Mouse (Mus musculus): ENCODE data around the gene Gadd45g. TPM values are rescaled to one million over a fixed set of nuclear protein-coding genes. Genes with fewer than 3 reads are reported as not detected.
"Not testable (repeated sequence)": the region's sequence is repeated elsewhere in the genome, so short reads cannot be mapped to it uniquely, and the experiment has no call there.

Gene Gadd45g
- polyA plus RNA-seq, 1 experiment from 2014 or later: 169 TPM

DNA sequence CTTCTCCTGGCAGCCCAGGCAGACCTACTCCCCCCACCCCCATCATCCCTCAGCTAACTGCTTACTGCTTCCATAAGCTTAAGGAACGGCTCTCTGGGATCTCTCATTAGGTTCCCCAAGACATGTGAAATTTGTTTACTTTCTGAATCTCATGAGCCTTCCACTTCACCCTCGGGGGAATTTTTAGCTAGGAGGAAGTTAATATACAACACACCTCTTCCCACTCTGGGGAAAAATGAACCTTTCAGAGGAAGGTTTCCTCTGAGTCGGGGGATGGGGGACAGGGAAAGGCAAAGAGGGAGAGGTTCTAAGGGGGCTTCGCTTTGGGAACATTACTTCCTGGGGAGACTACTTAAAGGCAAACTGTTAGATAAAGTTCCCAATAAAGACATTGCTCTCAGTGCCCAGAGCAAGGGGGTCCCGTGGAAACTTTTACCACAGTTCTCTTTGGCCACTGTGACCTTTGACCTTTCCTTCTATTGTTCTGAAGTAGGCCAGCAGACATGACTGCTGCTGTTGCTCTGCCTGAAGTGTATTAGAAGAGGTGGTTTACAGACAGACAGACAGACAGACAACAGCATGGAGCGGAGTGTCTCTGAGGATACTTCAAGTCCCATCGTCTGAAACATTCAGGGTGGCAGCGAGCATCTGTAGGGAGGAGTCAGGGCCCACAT, 22.5 kb upstream of the Gadd45g start:
- WGBS: 49% methylated on average over 8 of the region's 8 CpGs
- Histone ChIP-seq H3K9ac (ENCODE audit: low read length) (no peak overlapping the region), H3K4me2 (ENCODE audit: low read depth, low read length, severe bottlenecking) (no peak overlapping the region), H3K9me3 (ENCODE audit: control insufficient read depth, low read length) (no peaks in the 10 kb centered on the region), H3K36me3 (ENCODE audit: control insufficient read depth, insufficient read depth, low read length) (no peaks in the 10 kb centered on the region), H3K27me3 (ENCODE audit: control insufficient read depth, insufficient read depth, low read length) (no peaks in the 10 kb centered on the region), H3K4me1 (replicated peaks; ENCODE audit: control insufficient read depth, insufficient read depth, low read length) (no peaks in the 10 kb centered on the region), H3K4me3 (ENCODE audit: low read depth, low read length) (no peak overlapping the region), H3K27ac (ENCODE audit: low read depth, low read length) (no peak overlapping the region)
- DNase-seq (ENCODE audit: low spot score): no peak
- ATAC-seq (replicated peaks; ENCODE audit: low FRiP score): no peak

- Histone ChIP-seq H3K27me3 (ENCODE audit: control insufficient read depth, insufficient read depth, low read length) (no peaks in the 10 kb centered on the region; the same call in 1 of the 2 replicates), H3K9me3 (ENCODE audit: control insufficient read depth, low read length) (no peaks in the 10 kb centered on the region), H3K9ac (ENCODE audit: low read length) (no peak overlapping the region), H3K27ac (ENCODE audit: low read depth, low read length) (no peak overlapping the region), H3K4me1 (replicated peaks; ENCODE audit: control insufficient read depth, insufficient read depth, low read length) (0 out of 2 replicates have a peak, but pooled peaks cover 2% of the 10 kb centered on the region), H3K4me2 (ENCODE audit: low read depth, low read length, severe bottlenecking) (no peak overlapping the region), H3K36me3 (ENCODE audit: control insufficient read depth, insufficient read depth, low read length) (no peaks in the 10 kb centered on the region), H3K4me3 (ENCODE audit: low read depth, low read length) (no peak overlapping the region)
- WGBS: 26% methylated on average over 10 of the region's 10 CpGs
- no peak for ATAC-seq (replicated peaks; ENCODE audit: low FRiP score)
- DNase-seq (ENCODE audit: low spot score): no peak
Observed at GRCm38 (mm10) chr13:51830744-51831450, 15.6 kb upstream of the Gadd45g start.

GRCm38 (mm10) chr13:51832491-51832890, 14.0 kb upstream of the Gadd45g start:
- ATAC-seq (replicated peaks; ENCODE audit: low FRiP score) (no peak), DNase-seq (ENCODE audit: low spot score) (no peak)
- H3K27me3 ChIP-seq (ENCODE audit: control insufficient read depth, insufficient read depth, low read length): no peaks in the 10 kb centered on the region; the same call in 1 of the 2 replicates
- H3K4me1 ChIP-seq (replicated peaks; ENCODE audit: control insufficient read depth, insufficient read depth, low read length): 0 out of 2 replicates have a peak, but pooled peaks cover 2% of the 10 kb centered on the region
- no peaks in the 10 kb centered on the region for H3K36me3 ChIP-seq (ENCODE audit: control insufficient read depth, insufficient read depth, low read length)
- no peaks in the 10 kb centered on the region for H3K9me3 ChIP-seq (ENCODE audit: control insufficient read depth, low read length)
- WGBS: 83% methylated on average over 6 of the region's 6 CpGs
- no peak overlapping the region for H3K9ac ChIP-seq (ENCODE audit: low read length)
- no peak overlapping the region for H3K4me2 ChIP-seq (ENCODE audit: low read depth, low read length, severe bottlenecking)
- no peak overlapping the region for H3K27ac ChIP-seq (ENCODE audit: low read depth, low read length)
- no peak overlapping the region for H3K4me3 ChIP-seq (ENCODE audit: low read depth, low read length)

DNA sequence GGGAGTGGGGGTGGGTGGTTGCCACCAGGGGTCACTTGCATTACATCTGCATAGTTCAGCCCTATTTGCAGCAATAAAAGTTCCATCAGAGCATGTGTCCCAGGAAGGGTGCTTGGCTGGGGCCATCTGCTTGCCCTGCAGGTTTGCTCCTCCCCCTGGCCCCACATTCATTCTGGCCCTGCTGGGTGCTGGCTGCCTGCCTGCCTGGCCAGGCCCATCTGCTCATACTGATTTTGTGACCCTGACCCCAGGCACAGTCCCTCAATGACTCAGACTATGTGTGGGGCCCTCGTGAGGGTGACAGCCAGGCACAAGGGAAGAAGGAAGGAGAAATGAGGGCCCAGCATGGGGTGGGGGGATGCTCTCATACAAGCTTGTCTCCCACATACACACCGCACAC, 12.9 kb upstream of the Gadd45g start:
- WGBS: 68% methylated on average over 2 of the region's 2 CpGs
- no peak for DNase-seq (ENCODE audit: low spot score)
- no peak; the same call in 1 of the 2 replicates for ATAC-seq (replicated peaks; ENCODE audit: low FRiP score)

DNA sequence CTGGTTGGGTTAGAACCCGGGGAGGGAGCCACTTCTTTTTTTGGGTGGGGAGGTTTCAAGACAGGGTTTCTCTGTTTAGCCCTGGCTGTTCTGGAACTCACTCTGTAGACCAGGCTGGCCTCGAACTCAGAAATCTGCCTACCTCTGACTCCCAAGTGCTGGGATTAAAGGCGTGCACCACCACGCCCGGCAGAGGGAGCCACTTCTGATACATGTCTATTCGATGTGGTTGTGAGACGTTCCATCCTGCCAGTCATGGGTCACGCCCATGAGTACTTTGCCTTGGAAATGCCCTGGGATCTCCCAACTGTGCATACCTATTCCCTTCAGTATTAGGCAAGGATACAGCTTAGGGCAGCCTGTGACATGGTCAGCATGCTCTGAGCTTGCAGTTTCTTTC, 12.5 kb upstream of the Gadd45g start:
- not testable (repeated sequence) for DNase-seq (ENCODE audit: low spot score); H3K9ac ChIP-seq (ENCODE audit: low read length); H3K4me1 ChIP-seq (replicated peaks; ENCODE audit: control insufficient read depth, insufficient read depth, low read length); H3K36me3 ChIP-seq (ENCODE audit: control insufficient read depth, insufficient read depth, low read length); H3K27me3 ChIP-seq (ENCODE audit: control insufficient read depth, insufficient read depth, low read length); H3K4me2 ChIP-seq (ENCODE audit: low read depth, low read length, severe bottlenecking); H3K9me3 ChIP-seq (ENCODE audit: control insufficient read depth, low read length); ATAC-seq (replicated peaks; ENCODE audit: low FRiP score); H3K27ac ChIP-seq (ENCODE audit: low read depth, low read length); H3K4me3 ChIP-seq (ENCODE audit: low read depth, low read length)
- WGBS: 79% methylated on average over 8 of the region's 8 CpGs

More for the DNA sequence above, 12.9 kb upstream of the Gadd45g start:
- Histone ChIP-seq H3K9me3 (ENCODE audit: control insufficient read depth, low read length) (no peaks in the 10 kb centered on the region), H3K36me3 (ENCODE audit: control insufficient read depth, insufficient read depth, low read length) (no peaks in the 10 kb centered on the region), H3K27me3 (ENCODE audit: control insufficient read depth, insufficient read depth, low read length) (no peaks in the 10 kb centered on the region; the same call in 1 of the 2 replicates), H3K27ac (ENCODE audit: low read depth, low read length) (no peak overlapping the region), H3K4me2 (ENCODE audit: low read depth, low read length, severe bottlenecking) (no peak overlapping the region), H3K4me3 (ENCODE audit: low read depth, low read length) (no peak overlapping the region), H3K4me1 (replicated peaks; ENCODE audit: control insufficient read depth, insufficient read depth, low read length) (0 out of 2 replicates have a peak, but pooled peaks cover 2% of the 10 kb centered on the region), H3K9ac (ENCODE audit: low read length) (no peak overlapping the region)

DNA sequence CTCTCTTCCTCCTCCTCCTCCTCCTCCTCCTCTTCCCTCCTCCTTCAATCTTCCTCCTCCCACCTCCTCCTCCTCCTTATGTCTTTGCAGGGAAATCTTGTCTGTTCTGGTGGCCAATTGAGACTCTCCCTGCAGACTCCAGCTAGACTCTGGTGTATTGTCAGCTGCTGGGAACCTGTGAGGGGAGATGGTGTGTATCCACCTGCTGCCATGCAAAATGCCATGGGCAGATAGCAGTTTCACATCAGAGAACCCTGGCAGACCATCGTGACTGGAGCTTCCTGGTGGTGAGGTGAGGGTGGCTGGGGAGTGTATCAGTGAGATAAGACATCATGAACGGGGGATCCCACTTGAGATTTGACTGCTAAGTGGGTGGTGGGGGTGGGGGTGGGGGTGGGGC, 12.0 kb upstream of the Gadd45g start:
- Histone ChIP-seq H3K4me2 (ENCODE audit: low read depth, low read length, severe bottlenecking) (no peak overlapping the region), H3K4me3 (ENCODE audit: low read depth, low read length) (no peak overlapping the region), H3K4me1 (replicated peaks; ENCODE audit: control insufficient read depth, insufficient read depth, low read length) (0 out of 2 replicates have a peak, but pooled peaks cover 2% of the 10 kb centered on the region), H3K9me3 (ENCODE audit: control insufficient read depth, low read length) (no peaks in the 10 kb centered on the region), H3K36me3 (ENCODE audit: control insufficient read depth, insufficient read depth, low read length) (no peaks in the 10 kb centered on the region), H3K9ac (ENCODE audit: low read length) (no peak overlapping the region), H3K27ac (ENCODE audit: low read depth, low read length) (no peak overlapping the region), H3K27me3 (ENCODE audit: control insufficient read depth, insufficient read depth, low read length) (peaks cover 3% of the 10 kb centered on the region; the same call in 1 of the 2 replicates)
- 70% methylated on average over 2 of the region's 2 CpGs for WGBS
- ATAC-seq (replicated peaks; ENCODE audit: low FRiP score) (no peak), DNase-seq (ENCODE audit: low spot score) (no peak)

- not testable (repeated sequence) for H3K9ac ChIP-seq (ENCODE audit: low read length); DNase-seq (ENCODE audit: low spot score); H3K9me3 ChIP-seq (ENCODE audit: control insufficient read depth, low read length); H3K27me3 ChIP-seq (ENCODE audit: control insufficient read depth, insufficient read depth, low read length); H3K4me1 ChIP-seq (replicated peaks; ENCODE audit: control insufficient read depth, insufficient read depth, low read length); H3K27ac ChIP-seq (ENCODE audit: low read depth, low read length); ATAC-seq (replicated peaks; ENCODE audit: low FRiP score); H3K4me2 ChIP-seq (ENCODE audit: low read depth, low read length, severe bottlenecking); H3K4me3 ChIP-seq (ENCODE audit: low read depth, low read length); H3K36me3 ChIP-seq (ENCODE audit: control insufficient read depth, insufficient read depth, low read length)
- WGBS: 80% methylated on average over 4 of the region's 4 CpGs
Observed at GRCm38 (mm10) chr13:51835208-51835607, 11.3 kb upstream of the Gadd45g start.

- H3K9ac ChIP-seq (ENCODE audit: low read length): no peak overlapping the region
- peaks cover 13% of the 10 kb centered on the region; the same call in 1 of the 2 replicates for H3K4me1 ChIP-seq (replicated peaks; ENCODE audit: control insufficient read depth, insufficient read depth, low read length)
- DNase-seq (ENCODE audit: low spot score): no peak
- WGBS: 53% methylated on average over 5 of the region's 5 CpGs
- H3K27me3 ChIP-seq (ENCODE audit: control insufficient read depth, insufficient read depth, low read length): peaks cover 29% of the 10 kb centered on the region
- H3K9me3 ChIP-seq (ENCODE audit: control insufficient read depth, low read length): no peaks in the 10 kb centered on the region
- H3K36me3 ChIP-seq (ENCODE audit: control insufficient read depth, insufficient read depth, low read length): no peaks in the 10 kb centered on the region
- H3K4me2 ChIP-seq (ENCODE audit: low read depth, low read length, severe bottlenecking): no peak overlapping the region
- ATAC-seq (replicated peaks; ENCODE audit: low FRiP score): no peak
- H3K27ac ChIP-seq (ENCODE audit: low read depth, low read length): no peak overlapping the region
- H3K4me3 ChIP-seq (ENCODE audit: low read depth, low read length): no peak overlapping the region
Observed at GRCm38 (mm10) chr13:51837402-51837801, 9.1 kb upstream of the Gadd45g start.
